Mouse (Mus musculus) erythroblast, adult 5-6 weeks (primary cell): ENCODE measurements around the gene Igdcc4. TPM values are rescaled to one million over a fixed set of nuclear protein-coding genes. Genes with fewer than 3 reads are reported as not detected.

Experiments
- ATAC-seq: replicated peaks from 2 replicates; pipeline ENCODE4 v1.8.0; 2016; ENCODE audit warnings: moderate number of reproducible peaks, mild to moderate bottlenecking, moderate TSS enrichment, inconsistent platforms; ENCODE audit not compliant: poor library complexity, low FRiP score, severe bottlenecking
- total RNA-seq, 2 experiments: library from RNA; stranded (forward) in 1 of 2; stranded (reverse) in 1 of 2; fragments of 150-400 nt in 1 of 2; fragments of 200-764, 138-1000 nt in 1 of 2; gene quantifications; 2 replicates each; pipeline versions ENCODE4 v1.2.3 to v1.2.4; 2015 to 2017; ENCODE audit warnings: low replicate concordance in 2 of 2

Gene Igdcc4
- total RNA-seq, 2 experiments from 2014 or later = not detected

DNA sequence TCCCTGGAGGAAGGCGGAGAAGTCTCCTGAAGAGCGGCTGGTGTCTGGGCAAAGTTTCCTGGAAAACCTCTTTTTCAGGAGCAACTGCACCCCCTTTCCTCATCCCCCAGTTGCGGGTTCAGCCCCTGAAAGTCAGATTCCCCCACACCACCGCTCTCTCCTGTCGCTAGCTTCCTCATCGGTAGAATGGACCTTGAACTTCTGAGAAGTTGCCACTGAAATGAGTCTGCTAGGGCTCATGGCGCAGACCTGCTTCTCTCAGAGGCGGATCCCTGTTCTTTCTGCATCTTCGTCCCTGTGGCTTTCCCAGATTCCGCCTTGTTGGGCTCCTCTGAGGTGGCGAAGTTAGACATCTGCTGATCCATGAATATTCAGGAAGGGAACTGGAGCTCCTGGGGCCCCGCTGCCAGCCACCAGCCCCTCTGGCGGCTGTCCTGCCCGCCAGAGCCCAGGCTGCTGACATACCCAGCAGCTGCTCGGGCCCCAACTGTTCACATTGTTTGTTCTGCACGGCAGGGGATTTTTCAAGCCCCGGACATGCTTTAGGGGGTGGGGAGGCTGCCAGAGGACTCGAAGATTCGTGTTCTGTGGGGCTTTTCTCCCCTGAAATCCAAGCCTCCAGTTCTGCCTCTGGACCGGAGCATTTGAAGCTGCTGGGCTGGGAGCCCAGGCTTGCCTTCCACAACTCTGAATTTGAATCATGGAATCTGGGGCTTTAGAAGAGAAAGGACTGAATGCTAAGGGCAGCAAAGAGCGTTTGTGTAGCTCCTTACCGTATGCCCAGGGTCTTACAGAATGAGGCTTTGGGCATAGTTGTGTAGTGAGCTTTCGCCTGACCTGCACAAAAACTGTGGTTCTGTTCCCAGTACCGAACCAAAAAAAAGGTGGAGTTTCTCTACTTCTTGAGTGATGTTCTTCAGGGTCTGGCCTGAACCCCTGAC is 8.1 kb downstream of the Igdcc4 start:
- no peak for ATAC-seq

DNA sequence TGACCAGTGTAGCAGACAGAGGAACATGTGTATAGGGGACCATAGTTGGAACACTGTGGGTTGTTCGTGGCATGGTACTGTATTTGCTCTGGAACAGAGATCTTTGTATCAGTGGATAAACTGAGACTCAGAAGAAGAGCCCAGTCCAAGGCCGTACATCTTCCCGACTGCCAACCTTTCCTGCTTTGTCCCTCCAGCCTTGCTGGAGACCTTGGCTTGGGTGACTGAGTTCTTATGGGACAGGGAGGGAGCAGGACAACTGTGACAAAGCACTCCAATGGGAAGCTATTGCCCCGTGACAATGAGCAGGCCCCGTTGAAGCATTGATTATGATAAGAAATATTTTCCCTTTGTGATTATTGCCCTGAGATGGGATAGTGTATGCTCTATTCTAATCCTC is 10.4 kb downstream of the Igdcc4 start:
- no peak for ATAC-seq

DNA sequence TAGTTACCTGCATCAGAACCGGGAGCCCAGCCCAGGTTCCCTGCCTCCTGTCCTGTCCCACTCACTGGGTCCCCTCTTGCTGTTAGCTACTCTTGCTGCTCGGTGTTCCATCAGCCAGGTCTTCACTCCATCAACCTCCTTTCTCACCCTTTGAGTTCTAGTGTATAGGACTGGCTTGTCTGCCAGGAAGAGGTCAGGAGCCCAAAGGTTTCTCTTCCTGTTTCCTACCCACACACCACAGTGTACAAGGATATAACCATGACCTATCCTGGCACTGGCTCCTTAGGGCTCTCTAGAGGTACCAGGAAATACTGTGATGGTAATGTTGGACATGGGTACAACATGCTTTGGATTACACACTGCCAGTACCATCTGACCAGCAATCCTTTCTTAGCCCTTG is 12.4 kb downstream of the Igdcc4 start:
- no peak for ATAC-seq

DNA sequence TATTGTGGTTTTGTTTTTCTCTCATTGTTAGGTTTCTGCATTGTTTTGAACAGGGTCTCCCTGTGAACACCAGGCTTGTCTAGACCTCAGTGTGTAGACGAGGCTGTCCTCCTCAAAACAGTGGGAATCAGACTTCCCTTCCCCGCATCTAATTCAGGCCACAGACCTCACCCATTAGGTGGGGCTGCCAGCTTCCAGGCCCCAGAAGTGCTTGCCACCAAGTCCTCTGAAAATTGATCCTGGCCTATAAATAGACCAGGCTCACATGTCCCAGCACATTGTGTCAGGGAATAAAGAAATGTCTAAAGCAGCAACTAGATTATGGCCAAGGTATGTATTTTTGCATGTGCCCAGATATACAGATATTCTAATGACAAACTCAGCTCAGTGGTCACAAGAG is 14.6 kb downstream of the Igdcc4 start:
- no peak for ATAC-seq

DNA sequence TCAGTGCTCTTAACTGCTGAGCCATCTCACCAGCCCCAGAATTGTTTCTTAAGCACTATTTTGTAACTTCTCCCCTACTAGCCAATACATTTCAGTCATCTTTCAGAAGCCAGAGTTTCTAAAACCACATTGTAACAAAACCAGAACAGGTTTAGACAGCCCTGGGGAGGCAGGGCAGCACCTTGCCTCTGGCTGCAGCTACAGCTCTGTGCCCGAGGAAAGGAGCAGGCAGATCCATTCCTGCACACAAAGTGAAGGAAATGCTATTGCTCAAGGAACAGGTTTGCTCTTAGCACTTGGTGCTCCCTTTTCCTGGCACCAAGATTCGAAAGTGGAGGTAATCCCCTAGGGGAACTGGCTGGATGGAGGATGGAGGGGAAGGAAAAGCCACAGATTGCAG is 16.2 kb downstream of the Igdcc4 start:
- no peak for ATAC-seq

DNA sequence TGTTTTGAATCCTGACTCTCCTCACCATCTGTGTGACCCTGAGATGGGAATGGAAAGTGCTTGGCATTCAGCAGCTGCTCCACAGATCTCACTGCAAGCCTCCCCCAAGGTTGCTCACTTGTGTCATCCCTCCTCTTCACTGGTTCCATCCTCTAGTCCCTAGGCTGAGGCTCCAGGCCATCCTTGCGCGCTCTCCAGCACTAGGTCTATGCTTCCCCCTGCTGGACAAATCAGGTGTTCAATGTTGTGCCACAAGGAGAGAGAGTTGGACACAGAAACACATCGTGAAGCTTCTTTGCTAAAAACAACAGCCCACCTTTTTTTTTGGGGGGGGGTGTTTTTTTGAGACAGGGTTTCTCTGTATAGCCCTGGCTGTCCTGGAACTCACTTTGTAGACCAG is 19.6 kb downstream of the Igdcc4 start:
- ATAC-seq = peak; percentile 63; the same call in 1 of the 2 replicates

DNA sequence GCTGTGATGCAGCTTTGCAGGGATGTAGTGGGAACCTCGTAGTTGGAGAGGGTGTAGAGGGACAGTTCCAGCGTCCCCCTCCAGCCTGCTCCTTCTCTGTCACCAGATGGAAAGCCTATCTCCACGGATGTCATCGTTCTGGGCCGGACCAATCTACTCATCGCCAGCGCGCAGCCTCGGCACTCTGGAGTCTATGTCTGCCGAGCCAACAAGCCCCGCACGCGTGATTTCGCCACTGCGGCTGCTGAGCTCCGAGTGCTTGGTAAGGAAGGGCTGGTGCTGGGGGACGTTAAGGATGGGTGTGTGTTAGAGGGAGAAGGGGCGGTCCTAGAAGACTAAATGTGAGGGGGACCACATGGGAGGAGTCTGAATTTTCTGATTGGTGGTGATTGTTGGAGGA is 21.3 kb downstream of the Igdcc4 start:
- no peak for ATAC-seq

DNA sequence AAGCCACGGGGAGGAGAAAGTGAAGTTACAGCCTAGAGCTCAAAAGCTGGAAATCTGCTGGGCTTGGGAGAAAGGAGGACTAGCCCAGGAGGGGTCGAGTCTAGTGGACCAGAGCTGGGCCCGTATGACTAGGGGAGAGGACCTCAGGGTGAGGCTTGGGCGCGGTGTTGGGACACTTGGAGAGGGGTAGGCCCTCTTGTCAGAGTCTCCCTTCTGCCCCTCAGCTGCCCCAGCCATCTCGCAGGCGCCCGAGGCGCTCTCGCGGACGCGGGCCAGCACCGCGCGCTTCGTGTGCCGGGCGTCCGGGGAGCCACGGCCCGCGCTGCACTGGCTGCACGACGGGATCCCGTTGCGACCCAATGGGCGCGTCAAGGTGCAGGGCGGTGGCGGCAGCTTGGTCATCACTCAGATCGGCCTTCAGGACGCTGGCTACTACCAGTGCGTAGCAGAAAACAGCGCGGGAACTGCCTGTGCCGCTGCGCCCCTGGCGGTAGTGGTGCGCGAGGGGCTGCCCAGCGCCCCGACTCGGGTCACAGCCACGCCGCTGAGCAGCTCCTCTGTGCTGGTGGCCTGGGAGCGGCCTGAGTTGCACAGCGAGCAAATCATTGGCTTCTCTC is 22.4 kb downstream of the Igdcc4 start:
- no peak for ATAC-seq

DNA sequence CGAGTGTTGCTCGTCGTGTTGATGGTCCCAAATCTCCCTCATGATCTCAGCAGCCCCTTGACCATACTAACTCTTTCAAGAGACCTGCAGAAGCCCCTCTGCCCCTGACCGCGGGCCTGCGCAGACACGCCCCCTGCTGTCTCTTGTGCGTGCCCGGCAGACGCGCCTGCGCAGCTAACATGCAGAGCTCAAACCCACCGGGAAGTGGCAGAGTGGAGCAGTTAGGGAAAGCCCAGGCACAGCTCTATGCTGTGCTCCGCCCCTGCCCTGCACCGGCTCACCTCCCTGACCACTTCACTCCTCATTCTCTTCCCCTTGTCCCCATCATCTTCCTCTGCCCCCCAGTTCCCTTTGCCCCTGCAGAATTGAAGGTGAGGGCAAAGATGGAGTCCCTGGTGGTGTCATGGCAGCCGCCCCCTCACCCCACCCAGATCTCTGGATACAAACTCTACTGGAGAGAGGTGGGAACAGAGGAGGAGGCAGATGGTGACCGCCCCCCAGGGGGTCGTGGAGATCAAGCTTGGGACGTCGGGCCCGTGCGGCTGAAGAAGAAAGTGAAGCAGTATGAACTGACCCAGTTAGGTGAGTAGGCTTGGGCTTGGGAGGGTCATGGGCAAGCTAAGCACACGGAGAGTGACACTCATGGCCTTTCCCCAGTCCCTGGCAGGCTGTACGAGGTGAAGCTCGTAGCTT is 27.0 kb downstream of the Igdcc4 start:
- no peak for ATAC-seq

DNA sequence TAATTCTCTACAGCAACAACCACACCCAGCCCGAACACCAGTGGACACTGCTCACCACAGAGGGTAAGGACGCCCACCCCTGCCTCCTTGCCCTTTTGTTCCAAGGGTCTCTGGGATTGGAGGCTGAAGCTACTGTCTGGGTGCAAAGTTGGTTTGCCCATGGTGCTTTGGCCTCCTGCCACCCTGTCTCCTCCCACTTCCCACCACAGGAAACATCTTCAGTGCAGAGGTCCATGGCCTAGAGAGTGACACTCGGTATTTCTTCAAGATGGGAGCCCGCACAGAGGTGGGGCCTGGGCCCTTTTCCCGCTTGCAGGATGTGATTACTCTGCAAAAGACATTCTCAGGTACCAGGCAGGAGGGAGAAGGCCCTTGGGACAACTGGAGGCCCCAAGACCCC is 30.4 kb downstream of the Igdcc4 start:
- ATAC-seq = no peak

DNA sequence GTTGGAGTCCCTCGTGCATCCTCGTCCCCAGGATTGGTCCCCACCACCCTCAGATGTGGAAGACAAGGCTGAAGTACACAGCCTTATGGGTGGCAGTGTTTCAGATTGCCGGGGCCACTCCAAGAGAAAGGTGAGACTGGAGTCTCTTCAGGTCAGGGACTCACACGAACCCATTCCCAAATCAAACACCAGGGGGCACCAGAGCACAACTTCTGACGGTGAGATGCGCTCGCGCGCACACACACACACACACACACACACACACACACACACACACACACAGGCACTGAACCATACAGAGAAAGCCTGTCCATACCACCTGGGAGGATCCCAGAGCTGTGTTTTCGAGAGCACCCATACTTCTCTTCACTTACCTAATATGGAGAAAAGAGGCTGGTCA is 32.5 kb downstream of the Igdcc4 start:
- peak; percentile 57 for ATAC-seq

DNA sequence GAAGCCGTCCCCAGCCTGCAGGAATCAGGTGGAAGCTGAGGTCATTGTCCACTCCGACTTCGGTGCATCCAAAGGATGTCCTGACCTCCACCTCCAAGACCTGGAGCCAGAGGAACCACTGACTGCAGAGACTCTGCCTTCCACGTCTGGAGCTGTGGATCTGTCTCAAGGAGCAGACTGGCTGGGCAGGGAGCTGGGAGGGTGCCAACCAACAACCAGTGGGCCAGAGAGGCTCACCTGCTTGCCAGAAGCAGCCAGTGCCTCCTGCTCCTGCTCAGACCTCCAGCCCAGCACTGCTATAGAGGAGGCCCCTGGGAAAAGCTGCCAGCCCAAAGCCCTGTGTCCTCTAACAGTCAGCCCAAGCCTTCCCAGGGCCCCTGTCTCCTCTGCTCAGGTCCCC is 33.8 kb downstream of the Igdcc4 start:
- ATAC-seq = no peak

DNA sequence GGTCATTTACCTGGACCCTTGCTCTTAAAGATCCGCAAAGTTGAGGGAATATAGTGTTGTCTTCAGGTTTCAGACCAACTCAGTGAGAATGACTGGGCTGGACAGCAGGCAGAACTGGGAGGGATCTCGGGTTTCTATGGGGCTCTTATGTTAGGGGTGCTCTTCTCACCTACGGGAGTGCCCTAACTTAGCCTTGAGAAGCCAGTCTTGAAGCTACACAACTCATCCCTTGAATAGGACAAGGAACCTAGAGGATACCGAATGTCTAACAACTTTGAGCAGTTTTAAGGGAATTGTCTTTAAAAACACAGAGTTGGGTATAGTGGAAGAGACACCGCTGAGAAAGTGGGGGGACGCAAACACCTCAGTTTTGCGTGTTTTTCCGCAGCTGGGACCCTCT is 39.2 kb downstream of the Igdcc4 start:
- ATAC-seq = no peak

DNA sequence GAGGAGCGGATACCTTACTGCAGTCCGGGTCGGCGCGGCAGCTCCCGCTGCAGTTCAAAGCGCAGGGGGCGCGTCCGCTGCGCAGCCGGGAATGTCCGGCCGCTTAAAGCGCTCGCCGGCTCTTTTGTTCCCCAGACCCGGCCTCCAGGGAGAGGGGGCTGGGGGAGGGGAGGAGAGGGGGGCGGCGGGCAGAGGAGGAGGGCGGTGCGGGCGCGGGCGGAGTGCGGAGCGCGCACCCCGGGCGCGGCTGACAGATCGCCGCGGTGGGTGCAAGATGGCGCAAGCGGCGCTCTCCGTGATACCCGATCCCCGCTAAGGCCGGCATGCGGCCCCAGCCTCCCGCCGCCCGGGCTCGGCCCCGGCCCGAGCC is 39.6 kb downstream of the Igdcc4 start, which contains the start of gene Igdcc3:
Igdcc3 (plus strand) TSS at position 254 of the 370 bp plus-strand sequence.
- no peak for ATAC-seq

DNA sequence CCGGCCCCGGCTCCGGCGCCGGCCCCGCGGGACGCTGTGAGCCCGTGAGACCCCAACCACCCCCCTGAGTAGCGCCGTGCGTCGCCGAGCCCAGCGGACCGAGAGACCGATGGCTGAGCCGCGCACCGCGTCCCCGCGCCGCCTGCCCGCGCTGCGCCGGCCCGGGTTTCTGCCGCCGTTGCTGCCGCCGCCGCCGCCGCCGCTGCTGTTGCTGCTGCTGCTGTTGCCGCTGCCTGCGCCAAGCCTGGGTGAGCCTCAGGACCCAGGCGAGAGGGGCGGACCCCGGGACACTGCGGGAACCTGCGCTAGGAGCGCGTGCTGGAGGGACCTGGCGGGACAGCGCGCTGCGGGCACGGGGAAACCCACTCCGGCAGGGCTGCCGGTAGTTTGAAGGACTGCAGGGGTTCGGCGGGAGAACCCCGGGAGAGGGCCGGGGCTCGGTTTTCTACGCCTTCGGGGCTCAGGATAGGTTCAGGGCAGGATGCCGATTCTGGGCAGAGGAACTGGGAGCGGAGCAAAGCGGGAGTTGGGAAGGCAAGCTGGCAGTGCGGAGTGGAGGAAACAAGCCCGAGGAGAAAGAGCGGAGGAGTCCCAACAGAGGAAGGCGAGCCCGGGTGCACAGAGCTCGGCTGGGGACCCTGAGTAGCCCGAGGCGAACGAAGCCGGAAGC is 40.2 kb downstream of the Igdcc4 start:
- ATAC-seq = no peak

DNA sequence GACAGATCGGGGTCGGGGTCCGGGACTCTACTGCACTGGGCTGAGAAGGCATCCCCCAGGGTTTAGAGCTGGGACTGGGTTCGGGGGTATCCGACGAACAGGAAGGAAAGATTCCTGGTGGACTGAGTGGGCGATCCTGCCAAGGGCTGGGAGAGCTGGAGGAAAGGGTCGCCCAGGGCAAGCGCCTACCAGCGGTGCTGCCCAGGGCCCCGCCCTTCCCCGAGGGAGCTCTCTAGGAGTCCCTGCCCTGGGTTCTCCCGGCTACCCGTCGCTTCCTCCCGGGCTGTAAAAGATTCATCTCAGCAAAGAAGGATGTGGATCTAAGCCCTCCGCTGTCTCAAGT is 40.7 kb downstream of the Igdcc4 start:
- ATAC-seq = no peak

DNA sequence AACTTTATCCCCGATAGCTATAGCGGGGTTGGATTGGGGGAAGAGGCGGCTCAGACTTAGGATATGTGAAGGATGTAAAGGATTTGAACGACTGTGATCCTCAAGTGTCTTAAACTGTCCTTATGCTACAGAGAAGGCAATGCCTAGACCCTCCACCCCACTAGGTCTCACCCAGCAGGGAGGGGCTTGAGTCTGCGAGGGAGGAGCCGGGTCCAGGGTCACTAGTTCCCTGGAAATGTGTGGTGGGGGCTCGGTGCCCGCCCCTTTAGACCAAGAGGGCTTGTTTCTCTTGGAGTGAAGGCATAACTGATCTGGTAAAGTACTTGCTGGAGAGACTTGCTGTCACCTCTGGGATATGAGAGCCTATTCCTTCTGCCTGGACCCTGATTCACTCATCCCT is 41.1 kb downstream of the Igdcc4 start:
- no peak for ATAC-seq

DNA sequence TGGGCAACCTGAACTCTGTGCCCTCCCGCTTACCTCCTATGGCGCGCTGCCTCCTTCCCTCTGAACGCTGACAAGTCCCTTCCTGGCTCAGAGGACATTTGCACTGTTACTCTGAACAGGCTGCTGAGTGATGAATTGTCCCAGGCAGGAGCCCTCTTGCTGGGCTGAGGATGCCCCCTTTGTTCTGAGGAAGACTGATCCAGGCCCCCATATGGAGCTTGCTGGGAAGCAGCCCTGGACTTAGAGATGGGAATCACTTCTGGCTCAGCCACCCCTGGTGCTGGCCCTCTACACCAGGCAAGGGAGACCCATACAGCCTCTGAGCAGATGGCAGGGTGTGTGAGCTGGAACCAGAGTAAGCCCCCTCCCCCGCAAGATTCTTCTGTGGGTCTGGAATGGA is 44.7 kb downstream of the Igdcc4 start:
- no peak for ATAC-seq

DNA sequence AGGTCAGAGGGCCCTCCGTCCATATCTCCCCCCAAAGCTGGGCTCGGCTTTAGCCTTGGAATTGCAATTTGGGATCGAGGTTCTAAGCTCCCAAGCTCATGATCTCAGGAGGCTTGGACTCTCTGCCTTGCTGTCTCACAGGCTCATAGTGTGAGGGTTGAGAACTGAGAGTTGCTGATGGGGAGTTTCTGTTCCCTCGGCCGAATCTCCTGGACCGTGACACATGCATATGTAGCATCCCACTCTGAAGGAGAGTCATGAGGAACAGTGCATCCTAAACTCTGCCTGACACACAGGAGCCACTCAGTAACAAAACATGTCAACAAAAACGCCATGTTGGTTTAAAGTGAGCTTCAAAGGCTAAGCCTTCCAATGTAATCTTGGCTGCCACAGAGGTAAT is 47.2 kb downstream of the Igdcc4 start:
- no peak for ATAC-seq

DNA sequence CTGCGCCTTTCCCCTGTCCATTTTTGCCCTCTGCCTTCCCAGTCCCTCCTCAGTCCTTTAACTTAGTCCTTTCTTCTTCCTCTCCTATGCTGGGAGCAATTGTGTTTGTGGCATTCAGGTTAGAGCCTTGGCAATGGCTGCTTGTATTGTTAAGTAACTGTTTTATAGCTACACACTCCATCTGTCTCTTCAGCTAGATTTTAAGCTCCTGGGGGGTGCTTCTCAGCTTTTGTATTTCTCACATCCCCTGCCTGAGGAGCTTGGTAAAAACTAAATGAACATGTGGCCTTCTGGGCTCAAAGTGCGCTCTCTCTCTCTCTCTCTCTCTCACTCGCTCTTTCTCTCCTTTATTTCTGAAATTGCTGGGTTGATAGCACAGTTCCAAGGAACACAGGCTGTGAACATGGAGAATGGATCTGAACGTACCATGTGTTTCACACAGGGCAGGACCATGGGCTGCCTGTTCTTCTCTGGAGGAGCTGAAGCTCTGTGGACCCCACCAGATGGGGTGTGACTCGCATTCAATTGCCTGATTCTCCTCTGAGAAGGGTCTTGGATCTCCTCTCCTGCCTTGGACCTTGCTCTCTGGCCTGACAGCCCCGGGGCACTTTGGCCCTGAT is 51.5 kb downstream of the Igdcc4 start:
- no peak for ATAC-seq
